Mouse (Mus musculus): ENCODE results near the gene D1Pas1. TPM values are rescaled to one million over a fixed set of nuclear protein-coding genes. Genes with fewer than 3 reads are reported as not detected.

D1Pas1 gene
- polyA plus RNA-seq, 1 experiment from 2014 or later = 0.08 TPM

Other genes starting within 250 kb of the D1Pas1 start
- gene Rrp15, start 218.1 kb upstream of the D1Pas1 start, polyA plus RNA-seq (2015; fragmentation: Nextera tagmentation; extraction: Ambion mirVana) = 50.8 and 56.4 TPM in 2 replicates
- gene Spata17, start 248.0 kb downstream of the D1Pas1 start, polyA plus RNA-seq (2015; fragmentation: Nextera tagmentation; extraction: Ambion mirVana) = 2.7 and 3.4 TPM in 2 replicates
- gene Gpatch2, start 248.1 kb downstream of the D1Pas1 start, polyA plus RNA-seq (2015; fragmentation: Nextera tagmentation; extraction: Ambion mirVana) = 18.4 and 18.5 TPM in 2 replicates

Measured in lung, embryonic 16.5 days (tissue).